Mouse (Mus musculus): ENCODE results near the gene Igsf3.

Igsf3 gene

GRCm38 (mm10) chr3:101444437-101444836 is 67.6 kb downstream of the Igsf3 start:
- DNase-seq (ENCODE audit: low spot score in 2 of 2), result no peak

- DNase-seq (ENCODE audit: low spot score in 2 of 2), result no peak
Measured at GRCm38 (mm10) chr3:101447239-101447638, 70.4 kb downstream of the Igsf3 start.

GRCm38 (mm10) chr3:101448765-101449164 is 71.9 kb downstream of the Igsf3 start:
- DNase-seq (ENCODE audit: low spot score in 2 of 2), result no peak

GRCm38 (mm10) chr3:101450811-101451428 is 74.0 kb downstream of the Igsf3 start:
- no peak for DNase-seq (ENCODE audit: low spot score in 2 of 2)

GRCm38 (mm10) chr3:101460618-101461017 is 83.7 kb downstream of the Igsf3 start:
- DNase-seq (ENCODE audit: low spot score in 2 of 2), result no peak

- no peak for DNase-seq (ENCODE audit: low spot score in 2 of 2)
Measured at GRCm38 (mm10) chr3:101461046-101461445, 84.2 kb downstream of the Igsf3 start.

- DNase-seq (ENCODE audit: low spot score in 2 of 2), result no peak
Measured at GRCm38 (mm10) chr3:101461816-101462215, 84.9 kb downstream of the Igsf3 start.

GRCm38 (mm10) chr3:101462294-101462693 is 85.4 kb downstream of the Igsf3 start:
- peak; percentile 66 to 77 for DNase-seq (ENCODE audit: low spot score in 2 of 2)

GRCm38 (mm10) chr3:101463491-101463890 is 86.6 kb downstream of the Igsf3 start:
- DNase-seq (ENCODE audit: low spot score in 2 of 2), result no peak

GRCm38 (mm10) chr3:101469675-101470074 is 92.8 kb downstream of the Igsf3 start:
- DNase-seq (ENCODE audit: low spot score in 2 of 2), result no peak

- DNase-seq (ENCODE audit: low spot score in 2 of 2), result no peak
Measured at GRCm38 (mm10) chr3:101471881-101472280, 95.0 kb downstream of the Igsf3 start.

- DNase-seq (ENCODE audit: low spot score in 2 of 2), result no peak
Measured at GRCm38 (mm10) chr3:101481951-101482350, 105.1 kb downstream of the Igsf3 start.

- DNase-seq (ENCODE audit: low spot score in 2 of 2), result no peak
Measured at GRCm38 (mm10) chr3:101483256-101483983, 106.5 kb downstream of the Igsf3 start.

GRCm38 (mm10) chr3:101486054-101486765 is 109.3 kb downstream of the Igsf3 start:
- DNase-seq (ENCODE audit: low spot score in 2 of 2), result no peak

- no peak for DNase-seq (ENCODE audit: low spot score in 2 of 2)
Measured at GRCm38 (mm10) chr3:101487436-101487835, 110.6 kb downstream of the Igsf3 start.

- no peak for DNase-seq (ENCODE audit: low spot score in 2 of 2)
Measured at GRCm38 (mm10) chr3:101488204-101488603, 111.3 kb downstream of the Igsf3 start.

GRCm38 (mm10) chr3:101490515-101490914 is 113.6 kb downstream of the Igsf3 start:
- DNase-seq (ENCODE audit: low spot score in 2 of 2), result no peak

GRCm38 (mm10) chr3:101492908-101493307 is 116.0 kb downstream of the Igsf3 start:
- DNase-seq (ENCODE audit: low spot score in 2 of 2), result no peak

- DNase-seq (ENCODE audit: low spot score in 2 of 2), result peak; percentile 55 to 91
Measured at GRCm38 (mm10) chr3:101493937-101494459, 117.1 kb downstream of the Igsf3 start.

- DNase-seq (ENCODE audit: low spot score in 2 of 2), result no peak
Measured at GRCm38 (mm10) chr3:101497432-101498030, 120.6 kb downstream of the Igsf3 start.

- no peak for DNase-seq (ENCODE audit: low spot score in 2 of 2)
Measured at GRCm38 (mm10) chr3:101499906-101500305, 123.0 kb downstream of the Igsf3 start.
